ENCODE assay signal across 35 mouse cellular contexts in genomic region chr4:123335796-123336585, GRCm38 (mm10). TPM values are rescaled to one million over a fixed set of nuclear protein-coding genes. Genes with fewer than 3 reads are reported as not detected.
DNase-seq lines count a peak whose midpoint lies in the region; TF ChIP-seq lines count a peak whose summit lies in the region.
"Had no signal": no experiment of that assay in that cellular context is flagged by ENCODE, and none has a peak within 500 bp of the region (broad histone marks: within the 10 kb centered on the region; RNA-seq: fewer than 3 reads in every experiment).

No protein-coding gene starts in this region.

- TF ChIP-seq POLR2A in testis, adult 2 months (IDR thresholded peaks at IDR 0.05; ENCODE audit: control insufficient read depth, low read depth, low read length): no peak

- no peak for DNase-seq in layer of hippocampus, adult 2 months (ENCODE audit: low spot score in 2 of 2)
- no peak for DNase-seq in layer of hippocampus, adult 18-20 months (ENCODE audit: low spot score in 2 of 2)
- DNase-seq in testis, postnatal 14 days (ENCODE audit: low spot score): no peak
- DNase-seq in R1 (ENCODE audit: low read depth, low spot score): peak; percentile 46
- DNase-seq in cerebellum, adult 11 months: no peak
- no peak for DNase-seq in layer of hippocampus, postnatal 25 days (ENCODE audit: extremely low spot score in 1 of 2, low spot score in 1 of 2)
- DNase-seq: adrenal gland, postnatal 10 days; cerebellum, adult 2 months; cerebellum, postnatal 25 days; gastrocnemius, postnatal 10 days; kidney, adult 9 months; layer of hippocampus, adult 9-11 months; lung, postnatal 36 days; right cerebral cortex, adult 18-20 months; right cerebral cortex, postnatal 4 days had no signal

- no peak overlapping the region for H3K4me3 ChIP-seq in layer of hippocampus, adult 2 months
- H3K4me3 ChIP-seq in testis, adult 2 months (ENCODE audit: control insufficient read depth, low read depth, low read length): no peak overlapping the region
- H3K4me3 ChIP-seq: embryonic facial prominence, embryonic 12.5 days; erythroblast, embryonic 14.5 days; forebrain, embryonic 12.5 days; hindbrain, embryonic 10.5 days; left cerebral cortex, adult 2 months; midbrain, embryonic 10.5 days; myocyte; neural tube, embryonic 13.5 days had no signal

- no peaks in the 10 kb centered on the region for H3K4me1 ChIP-seq in testis, adult 2 months (ENCODE audit: control insufficient read depth, insufficient read depth, low read length)
- H3K4me1 ChIP-seq: embryonic facial prominence, embryonic 12.5 days; forebrain, embryonic 12.5 days; hindbrain, embryonic 10.5 days; midbrain, embryonic 10.5 days; neural tube, embryonic 13.5 days had no signal

- H3K27ac ChIP-seq in layer of hippocampus, adult 2 months: no peak overlapping the region
- no peak overlapping the region for H3K27ac ChIP-seq in testis, adult 2 months (ENCODE audit: control insufficient read depth, insufficient read depth, low read depth, low read length)
- H3K27ac ChIP-seq: embryonic facial prominence, embryonic 12.5 days; forebrain, embryonic 12.5 days; hindbrain, embryonic 10.5 days; left cerebral cortex, adult 2 months; midbrain, embryonic 10.5 days; neural tube, embryonic 13.5 days had no signal

- TF ChIP-seq CTCF in layer of hippocampus, adult 2 months (conservative IDR thresholded peaks at IDR 0.05): 0 out of 2 replicates have a peak, but pooled peaks have one; percentile 6
- TF ChIP-seq CTCF in testis, adult 2 months (IDR thresholded peaks at IDR 0.05; ENCODE audit: control insufficient read depth, insufficient read depth, insufficient replicate concordance, low read depth, low read length): peak; percentile 12; the same call in 1 of the 2 replicates

- H3K36me3 ChIP-seq in testis, adult 2 months (ENCODE audit: control insufficient read depth, insufficient read depth, low read length): no peaks in the 10 kb centered on the region
- H3K36me3 ChIP-seq: embryonic facial prominence, embryonic 12.5 days; forebrain, embryonic 12.5 days; G1E; hindbrain, embryonic 10.5 days; midbrain, embryonic 10.5 days; neural tube, embryonic 13.5 days had no signal

- no peaks in the 10 kb centered on the region for H3K27me3 ChIP-seq in testis, adult 2 months (ENCODE audit: control insufficient read depth, insufficient read depth, low read length)
- H3K27me3 ChIP-seq: Patski had no signal

RNA-seq across cellular contexts. Expression of gene Bmp8a, which starts 7.1 kb away (rescaled TPM):
- total RNA-seq in layer of hippocampus, adult 2 months (2021): under 1 TPM in 1 of 2 experiments, not detected in 1; 0.15 TPM
- not detected for total RNA-seq in layer of hippocampus, adult 18-20 months (2021)
- polyA plus RNA-seq in testis, adult 2 months (2012; rRNA removed): 3.7 and 4.2 TPM in 2 replicates
- total RNA-seq in layer of hippocampus, postnatal 25 days (2021): under 1 TPM in 1 of 2 experiments, not detected in 1; 0.22 TPM
- total RNA-seq: granulocyte monocyte progenitor cell, adult 5-6 weeks had no signal
- polyA plus RNA-seq: activated CD4-positive, CD25-positive, alpha-beta regulatory T cell, adult 4 months; erythroblast, embryonic 14.5 days; forebrain, embryonic 12.5 days; heart, postnatal 0 days; Patski had no signal

RNA-seq across cellular contexts. Expression of gene Oxct2a, which starts 12.6 kb away (rescaled TPM):
- total RNA-seq in layer of hippocampus, adult 2 months (2021): not detected
- total RNA-seq in layer of hippocampus, adult 18-20 months (2021): not detected
- 213 and 260 TPM in 2 replicates for polyA plus RNA-seq in testis, adult 2 months (2012; rRNA removed)
- not detected for total RNA-seq in layer of hippocampus, postnatal 25 days (2021)
- total RNA-seq: granulocyte monocyte progenitor cell, adult 5-6 weeks; left cerebral cortex, adult 2 months; left cerebral cortex, postnatal 36 days had no signal
- polyA plus RNA-seq: activated CD4-positive, CD25-positive, alpha-beta regulatory T cell, adult 4 months; cerebellum, adult 2 months; embryonic facial prominence, embryonic 12.5 days; erythroblast, embryonic 14.5 days; forebrain, embryonic 12.5 days; G1E; heart, embryonic 11.5 days; heart, postnatal 0 days; hindbrain, embryonic 10.5 days; liver, embryonic 16.5 days; midbrain, embryonic 10.5 days; midbrain, embryonic 16.5 days; neural tube, embryonic 13.5 days; Patski; stomach, embryonic 16.5 days; urinary bladder, adult 2 months had no signal
